Mouse (Mus musculus): ENCODE data around the gene Mllt10. TPM values are rescaled to one million over a fixed set of nuclear protein-coding genes. Genes with fewer than 3 reads are reported as not detected.

The Mllt10 gene
- polyA plus RNA-seq, 1 experiment from 2014 or later = 77.6 TPM

GRCm38 (mm10) chr2:18209948-18210347, 154.9 kb downstream of the Mllt10 start:
- Histone ChIP-seq H3K36me3 (peaks cover 87% of the 10 kb centered on the region), H3K4me3 (replicated peaks) (no peak overlapping the region), H3K4me2 (no peak overlapping the region), H3K27me3 (no peaks in the 10 kb centered on the region), H3K9me3 (peaks cover 3% of the 10 kb centered on the region; the same call in 1 of the 2 replicates), H3K27ac (no peak overlapping the region), H3K9ac (replicated peaks) (no peak overlapping the region), H3K4me1 (replicated peaks) (0 out of 2 replicates have a peak, but pooled peaks cover 4% of the 10 kb centered on the region)
- no peak for ATAC-seq (ENCODE audit: insufficient number of reproducible peaks, insufficient read depth, low FRiP score, low TSS enrichment, low read depth)
- 95% methylated on average over 4 of the region's 4 CpGs for WGBS

- Histone ChIP-seq H3K4me2 (no peak overlapping the region), H3K27ac (no peak overlapping the region), H3K4me3 (replicated peaks) (no peak overlapping the region), H3K27me3 (no peaks in the 10 kb centered on the region), H3K36me3 (peaks cover 90% of the 10 kb centered on the region), H3K4me1 (replicated peaks) (0 out of 2 replicates have a peak, but pooled peaks cover 5% of the 10 kb centered on the region), H3K9me3 (peaks cover 8% of the 10 kb centered on the region; the same call in 1 of the 2 replicates), H3K9ac (replicated peaks) (no peak overlapping the region)
- WGBS = 84% methylated on average over 2 of the region's 2 CpGs
- ATAC-seq (ENCODE audit: insufficient number of reproducible peaks, insufficient read depth, low FRiP score, low TSS enrichment, low read depth) = no peak
These were observed 159.0 kb downstream of the Mllt10 start for GRCm38 (mm10) chr2:18214031-18214430.

- peaks cover 74% of the 10 kb centered on the region for H3K36me3 ChIP-seq
These were observed 162.8 kb downstream of the Mllt10 start for GRCm38 (mm10) chr2:18217867-18218266.

GRCm38 (mm10) chr2:18218500-18218899, 163.5 kb downstream of the Mllt10 start:
- ATAC-seq (ENCODE audit: insufficient number of reproducible peaks, insufficient read depth, low FRiP score, low TSS enrichment, low read depth) = no peak
- H3K36me3 ChIP-seq = peaks cover 68% of the 10 kb centered on the region
- no peaks in the 10 kb centered on the region for H3K27me3 ChIP-seq
- H3K9me3 ChIP-seq = peaks cover 8% of the 10 kb centered on the region; the same call in 1 of the 2 replicates
- WGBS = 74% methylated on average over 5 of the region's 5 CpGs
- H3K4me3 ChIP-seq (replicated peaks) = no peak overlapping the region
- no peak overlapping the region for H3K4me2 ChIP-seq
- peak overlapping the region; percentile 29; the same call in 1 of the 2 replicates for H3K27ac ChIP-seq
- no peak overlapping the region for H3K9ac ChIP-seq (replicated peaks)
- 0 out of 2 replicates have a peak, but pooled peaks cover 5% of the 10 kb centered on the region for H3K4me1 ChIP-seq (replicated peaks)

More at GRCm38 (mm10) chr2:18217867-18218266, 162.8 kb downstream of the Mllt10 start:
- H3K27me3 ChIP-seq = no peaks in the 10 kb centered on the region
- no peak overlapping the region for H3K4me3 ChIP-seq (replicated peaks)
- H3K9ac ChIP-seq (replicated peaks) = no peak overlapping the region
- WGBS = 64% methylated on average over 3 of the region's 3 CpGs
- no peak overlapping the region for H3K4me2 ChIP-seq
- no peak overlapping the region for H3K27ac ChIP-seq
- peaks cover 8% of the 10 kb centered on the region; the same call in 1 of the 2 replicates for H3K9me3 ChIP-seq
- 0 out of 2 replicates have a peak, but pooled peaks cover 5% of the 10 kb centered on the region for H3K4me1 ChIP-seq (replicated peaks)
- no peak for ATAC-seq (ENCODE audit: insufficient number of reproducible peaks, insufficient read depth, low FRiP score, low TSS enrichment, low read depth)

- Histone ChIP-seq H3K36me3 (peaks cover 62% of the 10 kb centered on the region), H3K9me3 (peaks cover 8% of the 10 kb centered on the region; the same call in 1 of the 2 replicates), H3K4me2 (no peak overlapping the region), H3K27me3 (no peaks in the 10 kb centered on the region), H3K4me3 (replicated peaks) (no peak overlapping the region), H3K4me1 (replicated peaks) (0 out of 2 replicates have a peak, but pooled peaks cover 5% of the 10 kb centered on the region), H3K27ac (no peak overlapping the region), H3K9ac (replicated peaks) (no peak overlapping the region)
- WGBS = 81% methylated on average over 8 of the region's 8 CpGs
- no peak for ATAC-seq (ENCODE audit: insufficient number of reproducible peaks, insufficient read depth, low FRiP score, low TSS enrichment, low read depth)
These were observed 164.1 kb downstream of the Mllt10 start for GRCm38 (mm10) chr2:18219136-18219535.

GRCm38 (mm10) chr2:18219569-18219968, 164.5 kb downstream of the Mllt10 start:
- Histone ChIP-seq H3K9me3 (peaks cover 8% of the 10 kb centered on the region; the same call in 1 of the 2 replicates), H3K4me3 (replicated peaks) (no peak overlapping the region), H3K27me3 (no peaks in the 10 kb centered on the region), H3K4me2 (no peak overlapping the region), H3K9ac (replicated peaks) (no peak overlapping the region), H3K27ac (no peak overlapping the region), H3K36me3 (peaks cover 57% of the 10 kb centered on the region), H3K4me1 (replicated peaks) (0 out of 2 replicates have a peak, but pooled peaks cover 5% of the 10 kb centered on the region)
- ATAC-seq (ENCODE audit: insufficient number of reproducible peaks, insufficient read depth, low FRiP score, low TSS enrichment, low read depth) = no peak
- WGBS = 83% methylated on average over 13 of the region's 13 CpGs

GRCm38 (mm10) chr2:18228486-18229062, 173.5 kb downstream of the Mllt10 start:
- Histone ChIP-seq H3K4me1 (replicated peaks) (peaks cover 28% of the 10 kb centered on the region), H3K9ac (replicated peaks) (no peak overlapping the region), H3K27ac (no peak overlapping the region), H3K36me3 (no peaks in the 10 kb centered on the region), H3K9me3 (no peaks in the 10 kb centered on the region), H3K4me3 (replicated peaks) (no peak overlapping the region), H3K4me2 (no peak overlapping the region), H3K27me3 (no peaks in the 10 kb centered on the region)
- ATAC-seq (ENCODE audit: insufficient number of reproducible peaks, insufficient read depth, low FRiP score, low TSS enrichment, low read depth) = no peak
- WGBS = 23% methylated on average over 8 of the region's 8 CpGs

GRCm38 (mm10) chr2:18229279-18229678, 174.2 kb downstream of the Mllt10 start:
- ATAC-seq (ENCODE audit: insufficient number of reproducible peaks, insufficient read depth, low FRiP score, low TSS enrichment, low read depth) = peak; percentile 32; the same call in 1 of the 2 replicates
- Histone ChIP-seq H3K27me3 (no peaks in the 10 kb centered on the region), H3K27ac (peak overlapping the region; percentile 67; the same call in 1 of the 2 replicates), H3K4me3 (replicated peaks) (no peak overlapping the region), H3K9me3 (no peaks in the 10 kb centered on the region), H3K9ac (replicated peaks) (no peak overlapping the region), H3K4me1 (replicated peaks) (peaks cover 32% of the 10 kb centered on the region), H3K4me2 (no peak overlapping the region), H3K36me3 (no peaks in the 10 kb centered on the region)
- WGBS = 5% methylated on average over 2 of the region's 2 CpGs

GRCm38 (mm10) chr2:18231143-18231542, 176.1 kb downstream of the Mllt10 start:
- no peaks in the 10 kb centered on the region for H3K36me3 ChIP-seq
- H3K9me3 ChIP-seq = no peaks in the 10 kb centered on the region
- no peak overlapping the region for H3K4me2 ChIP-seq
- H3K9ac ChIP-seq (replicated peaks) = no peak overlapping the region
- H3K4me3 ChIP-seq (replicated peaks) = no peak overlapping the region
- no peak overlapping the region for H3K27ac ChIP-seq
- 30% methylated on average over 4 of the region's 4 CpGs for WGBS
- no peaks in the 10 kb centered on the region for H3K27me3 ChIP-seq
- H3K4me1 ChIP-seq (replicated peaks) = peaks cover 33% of the 10 kb centered on the region
- ATAC-seq (ENCODE audit: insufficient number of reproducible peaks, insufficient read depth, low FRiP score, low TSS enrichment, low read depth) = no peak

- Histone ChIP-seq H3K27ac (no peak overlapping the region), H3K9me3 (no peaks in the 10 kb centered on the region), H3K9ac (replicated peaks) (no peak overlapping the region), H3K4me2 (no peak overlapping the region), H3K27me3 (no peaks in the 10 kb centered on the region), H3K4me1 (replicated peaks) (peaks cover 33% of the 10 kb centered on the region), H3K4me3 (replicated peaks) (no peak overlapping the region), H3K36me3 (no peaks in the 10 kb centered on the region)
- no peak for ATAC-seq (ENCODE audit: insufficient number of reproducible peaks, insufficient read depth, low FRiP score, low TSS enrichment, low read depth)
- WGBS = 20% methylated on average over 5 of the region's 5 CpGs
These were observed 178.0 kb downstream of the Mllt10 start for GRCm38 (mm10) chr2:18232883-18233567.

GRCm38 (mm10) chr2:18235524-18235923, 180.5 kb downstream of the Mllt10 start:
- H3K4me1 ChIP-seq (replicated peaks) = peaks cover 16% of the 10 kb centered on the region
- H3K9ac ChIP-seq (replicated peaks) = no peak overlapping the region
- no peak overlapping the region for H3K27ac ChIP-seq
- H3K4me2 ChIP-seq = no peak overlapping the region
- no peaks in the 10 kb centered on the region for H3K27me3 ChIP-seq
- H3K36me3 ChIP-seq = no peaks in the 10 kb centered on the region
- H3K9me3 ChIP-seq = no peaks in the 10 kb centered on the region
- no peak overlapping the region for H3K4me3 ChIP-seq (replicated peaks)
- WGBS = 96% methylated on average over 5 of the region's 5 CpGs
- no peak; the same call in 1 of the 2 replicates for ATAC-seq (ENCODE audit: insufficient number of reproducible peaks, insufficient read depth, low FRiP score, low TSS enrichment, low read depth)

All from limb, embryonic 12.5 days (tissue).